ENCODE assay signal across 13 mouse cellular contexts in genomic region chr11:76328084-76328483, GRCm38 (mm10).
DNase-seq lines count a peak whose midpoint lies in the region; ATAC-seq lines count a peak whose summit lies in the region.
"Had no signal": no experiment of that assay in that cellular context is flagged by ENCODE, and none has a peak within 500 bp of the region (broad histone marks: within the 10 kb centered on the region; RNA-seq: fewer than 3 reads in every experiment).

No protein-coding gene starts in this region.

- H3K36me3 ChIP-seq in heart, embryonic 14.5 days (ENCODE audit: control insufficient read depth, insufficient read depth, low read length) = no peaks in the 10 kb centered on the region
- no peaks in the 10 kb centered on the region for H3K36me3 ChIP-seq in midbrain, embryonic 14.5 days (ENCODE audit: control insufficient read depth, insufficient read depth, low read length)
- H3K36me3 ChIP-seq in midbrain, embryonic 16.5 days (ENCODE audit: control insufficient read depth, insufficient read depth, low read length) = no peaks in the 10 kb centered on the region
- H3K36me3 ChIP-seq in limb, embryonic 10.5 days = no peaks in the 10 kb centered on the region

- no peak overlapping the region for H3K4me3 ChIP-seq in heart, embryonic 14.5 days (ENCODE audit: control insufficient read depth in 1 of 2, insufficient read depth in 1 of 2, low read depth in 1 of 2, low read length in 2 of 2)
- H3K4me3 ChIP-seq in midbrain, embryonic 14.5 days (replicated peaks; ENCODE audit: low read depth, low read length) = no peak overlapping the region
- no peak overlapping the region for H3K4me3 ChIP-seq in midbrain, embryonic 16.5 days (ENCODE audit: low read depth, low read length)
- H3K4me3 ChIP-seq in limb, embryonic 10.5 days = no peak overlapping the region
- H3K4me3 ChIP-seq: left cerebral cortex, adult 2 months had no signal

- H3K9me3 ChIP-seq in heart, embryonic 14.5 days (ENCODE audit: control insufficient read depth, low read length) = no peaks in the 10 kb centered on the region
- no peaks in the 10 kb centered on the region for H3K9me3 ChIP-seq in midbrain, embryonic 14.5 days (ENCODE audit: control insufficient read depth, low read length)
- no peaks in the 10 kb centered on the region for H3K9me3 ChIP-seq in midbrain, embryonic 16.5 days (replicated peaks; ENCODE audit: control insufficient read depth, low read length, poor library complexity, severe bottlenecking)
- no peaks in the 10 kb centered on the region for H3K9me3 ChIP-seq in limb, embryonic 10.5 days (replicated peaks)

- H3K27ac ChIP-seq in heart, embryonic 14.5 days (replicated peaks in 1 of 2; ENCODE audit: control insufficient read depth in 1 of 2, insufficient read depth in 1 of 2, low read depth in 2 of 2, low read length in 2 of 2) = peak overlapping the region in 1 of 2 experiments; percentile 3; a peak in 2 of 4 replicates
- H3K27ac ChIP-seq in midbrain, embryonic 14.5 days (replicated peaks; ENCODE audit: low read depth, low read length) = 0 out of 2 replicates have a peak overlapping the region, but pooled peaks have one; percentile 1
- no peak overlapping the region for H3K27ac ChIP-seq in midbrain, embryonic 16.5 days (ENCODE audit: low read length)
- peak overlapping the region; percentile 31; the same call in 1 of the 2 replicates for H3K27ac ChIP-seq in limb, embryonic 10.5 days
- H3K27ac ChIP-seq: left cerebral cortex, adult 2 months had no signal

- H3K4me1 ChIP-seq in heart, embryonic 14.5 days (ENCODE audit: control insufficient read depth in 2 of 2, insufficient read depth in 2 of 2, low read length in 2 of 2) = peaks cover 29 to 37% of the 10 kb centered on the region in 2 experiments
- 0 out of 2 replicates have a peak, but pooled peaks cover 3% of the 10 kb centered on the region for H3K4me1 ChIP-seq in midbrain, embryonic 14.5 days (ENCODE audit: control insufficient read depth, insufficient read depth, low read length)
- peaks cover 5% of the 10 kb centered on the region for H3K4me1 ChIP-seq in midbrain, embryonic 16.5 days (ENCODE audit: control insufficient read depth, insufficient read depth, low read length)
- H3K4me1 ChIP-seq in limb, embryonic 10.5 days = peaks cover 89% of the 10 kb centered on the region

- no peak for DNase-seq in heart, adult 9 months (ENCODE audit: low spot score in 2 of 2)
- no peak for DNase-seq in midbrain, embryonic 14.5 days
- DNase-seq in limb, embryonic 10.5 days (ENCODE audit: low spot score) = no peak
- no peak for DNase-seq in ovary, postnatal 10 days (ENCODE audit: low spot score)
- DNase-seq in layer of hippocampus, postnatal 36 days = no peak
- DNase-seq: adrenal gland, postnatal 14 days; embryo, embryonic 11 days; forebrain, postnatal 0 days; kidney, postnatal 10 days had no signal

- 21% methylated on average over 11 of the region's 11 CpGs for WGBS in heart, embryonic 14.5 days
- WGBS in midbrain, embryonic 14.5 days = 68% methylated on average over 11 of the region's 11 CpGs
- 50% methylated on average over 11 of the region's 11 CpGs for WGBS in midbrain, embryonic 16.5 days
- WGBS in limb, embryonic 10.5 days = 57% methylated on average over 11 of the region's 11 CpGs

- no peaks in the 10 kb centered on the region for H3K27me3 ChIP-seq in heart, embryonic 14.5 days (ENCODE audit: control insufficient read depth, insufficient read depth, low read length)
- H3K27me3 ChIP-seq in midbrain, embryonic 14.5 days (ENCODE audit: control insufficient read depth, insufficient read depth, low read length) = no peaks in the 10 kb centered on the region
- H3K27me3 ChIP-seq in midbrain, embryonic 16.5 days (ENCODE audit: control insufficient read depth, insufficient read depth, low read depth, low read length) = no peaks in the 10 kb centered on the region
- no peaks in the 10 kb centered on the region for H3K27me3 ChIP-seq in limb, embryonic 10.5 days (ENCODE audit: low read depth, poor library complexity, severe bottlenecking)
- H3K27me3 ChIP-seq: CH12.LX had no signal

- ATAC-seq in heart, embryonic 14.5 days (ENCODE audit: insufficient number of reproducible peaks, insufficient read depth, low FRiP score, low read depth) = no peak
- no peak for ATAC-seq in midbrain, embryonic 14.5 days (ENCODE audit: low FRiP score, low TSS enrichment)
- ATAC-seq in midbrain, embryonic 16.5 days = no peak
- ATAC-seq: forebrain, postnatal 0 days had no signal

- peak overlapping the region; percentile 46; the same call in 1 of the 2 replicates for H3K9ac ChIP-seq in heart, embryonic 14.5 days (ENCODE audit: low read length)
- no peak overlapping the region for H3K9ac ChIP-seq in midbrain, embryonic 14.5 days (replicated peaks; ENCODE audit: low read length)
- H3K9ac ChIP-seq in midbrain, embryonic 16.5 days (ENCODE audit: low read depth, low read length) = no peak overlapping the region
- H3K9ac ChIP-seq: forebrain, postnatal 0 days had no signal

- H3K4me2 ChIP-seq in heart, embryonic 14.5 days (ENCODE audit: low read length) = peak overlapping the region; percentile 9
- H3K4me2 ChIP-seq in midbrain, embryonic 14.5 days (ENCODE audit: low read length) = no peak overlapping the region
- no peak overlapping the region for H3K4me2 ChIP-seq in midbrain, embryonic 16.5 days (ENCODE audit: low read length)
